Mouse (Mus musculus): ENCODE data around the gene Liph.
"Not testable (repeated sequence)": the region's sequence is repeated elsewhere in the genome, so short reads cannot be mapped to it uniquely, and the experiment has no call there.

The Liph gene

GRCm38 (mm10) chr16:21995304-21995703, at the start of gene Liph:
Gene Liph (minus strand): TSS chr16:21995663.
- in situ Hi-C loops (cut with MboI, MseI), result no loop called here

- in situ Hi-C loops (cut with MboI, MseI), result no loop called here
Measured at GRCm38 (mm10) chr16:22043830-22044229, 48.4 kb upstream of the Liph start.

GRCm38 (mm10) chr16:22039978-22040377, 44.5 kb upstream of the Liph start:
- in situ Hi-C loops (cut with MboI, MseI), result no loop called here

GRCm38 (mm10) chr16:22038554-22038953, 43.1 kb upstream of the Liph start:
- in situ Hi-C loops (cut with MboI, MseI), result no loop called here

GRCm38 (mm10) chr16:22027474-22027873, 32.0 kb upstream of the Liph start:
- in situ Hi-C loops (cut with MboI, MseI), result no loop called here

GRCm38 (mm10) chr16:22022122-22022521, 26.7 kb upstream of the Liph start:
- in situ Hi-C loops (cut with MboI, MseI), result no loop called here

GRCm38 (mm10) chr16:22015569-22015968, 20.1 kb upstream of the Liph start:
- in situ Hi-C loops (cut with MboI, MseI), result loop anchor here (10.0 kb wide), 1 partner anchor 239 kb away; no protein-coding TSS in a partner anchor

GRCm38 (mm10) chr16:22009596-22009995, 14.1 kb upstream of the Liph start:
- in situ Hi-C loops (cut with MboI, MseI), result loop anchor here (10.0 kb wide), 1 partner anchor 165 kb away; no protein-coding TSS in a partner anchor

GRCm38 (mm10) chr16:22009099-22009584, 13.7 kb upstream of the Liph start, which contains the start of gene Senp2:
Gene Senp2 (plus strand): TSS chr16:22009484.
- in situ Hi-C loops (cut with MboI, MseI), result loop anchor here (10.0 kb wide), 1 partner anchor 164 kb away; no protein-coding TSS in a partner anchor

GRCm38 (mm10) chr16:22001606-22002005, 6.1 kb upstream of the Liph start:
- in situ Hi-C loops (cut with MboI, MseI), result loop anchor here (5.0 to 10.0 kb wide), 2 partner anchors 157 to 1199 kb away; no protein-coding TSS in a partner anchor

GRCm38 (mm10) chr16:22001172-22001571, 5.7 kb upstream of the Liph start:
- in situ Hi-C loops (cut with MboI, MseI), result loop anchor here (5.0 to 10.0 kb wide), 2 partner anchors 156 to 1199 kb away; no protein-coding TSS in a partner anchor

- in situ Hi-C loops (cut with MboI, MseI), result loop anchor here (5.0 to 10.0 kb wide), 2 partner anchors 155 to 1198 kb away; no protein-coding TSS in a partner anchor
Measured at GRCm38 (mm10) chr16:21999941-22000690, 4.7 kb upstream of the Liph start.

GRCm38 (mm10) chr16:21998061-21998460, 2.6 kb upstream of the Liph start:
- in situ Hi-C loops (cut with MboI, MseI), result no loop called here

- in situ Hi-C loops (cut with MboI, MseI), result no loop called here
Measured at GRCm38 (mm10) chr16:21996881-21997641, 1.6 kb upstream of the Liph start.

GRCm38 (mm10) chr16:21996402-21996801, 939 bp upstream of the Liph start:
- in situ Hi-C loops (cut with MboI, MseI), result no loop called here

GRCm38 (mm10) chr16:21991774-21992173, 3.7 kb downstream of the Liph start:
- in situ Hi-C loops (cut with MboI, MseI), result no loop called here

- in situ Hi-C loops (cut with MboI, MseI), result not testable (repeated sequence)
Measured at GRCm38 (mm10) chr16:21990893-21991292, 4.6 kb downstream of the Liph start.

- in situ Hi-C loops (cut with MboI, MseI), result no loop called here
Measured at GRCm38 (mm10) chr16:21987956-21988355, 7.5 kb downstream of the Liph start.

- in situ Hi-C loops (cut with MboI, MseI), result no loop called here
Measured at GRCm38 (mm10) chr16:21986191-21986590, 9.3 kb downstream of the Liph start.

GRCm38 (mm10) chr16:21984091-21984490, 11.4 kb downstream of the Liph start:
- in situ Hi-C loops (cut with MboI, MseI), result no loop called here

- in situ Hi-C loops (cut with MboI, MseI), result no loop called here
Measured at GRCm38 (mm10) chr16:21983581-21983980, 11.9 kb downstream of the Liph start.

- in situ Hi-C loops (cut with MboI, MseI), result no loop called here
Measured at GRCm38 (mm10) chr16:21983146-21983545, 12.3 kb downstream of the Liph start.
